Mouse (Mus musculus) spleen, adult 2 months (tissue): Measurements from ENCODE around the gene Pitpnc1.

Source experiments
- CTCF ChIP-seq: fragments of 200-500 bp; IDR thresholded peaks from 2 replicates; pipeline ENCODE4 v1.5.1; 2011; ENCODE audit warnings: mild to moderate bottlenecking, inconsistent platforms; ENCODE audit not compliant: insufficient read depth, insufficient read length, insufficient replicate concordance; ENCODE audit errors: extremely low read depth
- POLR2A ChIP-seq: fragments of 200-500 bp; IDR thresholded peaks from 2 replicates; pipeline ENCODE4 v1.6.1; 2011; ENCODE audit warnings: low read depth, low read length, inconsistent platforms

GRCm38 (mm10) chr11:107502801-107503200 lies 32.3 kb upstream of the Pitpnc1 start:
- no peak for TF ChIP-seq CTCF
- no peak for TF ChIP-seq POLR2A
